Mouse (Mus musculus) forebrain, embryonic 13.5 days (tissue): ENCODE data around the gene Pcnx3. TPM values are rescaled to one million over a fixed set of nuclear protein-coding genes. Genes with fewer than 3 reads are reported as not detected.

ENCODE experiments used
- ATAC-seq: fragments of 200-750 bp; cut with Nextera tagmentation; 2 replicates; pipeline ENCODE4 v1.8.0; 2017
- H3K27ac ChIP-seq: fragments of 300-500 bp; sonication (generic); 2 replicates; pipeline ENCODE4 v1.5.1; 2015; ENCODE audit warnings: inconsistent platforms, mild to moderate bottlenecking, moderate library complexity
- H3K27me3 ChIP-seq: fragments of 300-500 bp; sonication (generic); 2 replicates; pipeline ENCODE4 v1.6.1; 2015; ENCODE audit warnings: mild to moderate bottlenecking, inconsistent platforms
- H3K36me3 ChIP-seq: fragments of 300-500 bp; sonication (generic); 2 replicates; pipeline ENCODE4 v1.6.1; 2015; ENCODE audit warnings: mild to moderate bottlenecking, inconsistent platforms; ENCODE audit not compliant: poor library complexity, severe bottlenecking
- H3K4me1 ChIP-seq: fragments of 300-500 bp; sonication (generic); 2 replicates; pipeline ENCODE4 v1.6.1; 2015; ENCODE audit warnings: inconsistent platforms
- H3K4me2 ChIP-seq: fragments of 300-500 bp; sonication (generic); 2 replicates; pipeline ENCODE4 v1.6.1; 2015; ENCODE audit warnings: inconsistent platforms, mild to moderate bottlenecking, moderate library complexity
- H3K4me3 ChIP-seq: fragments of 300-500 bp; sonication (generic); 2 replicates; pipeline ENCODE4 v1.5.1; 2015; ENCODE audit warnings: mild to moderate bottlenecking, inconsistent platforms
- H3K9ac ChIP-seq: fragments of 300-500 bp; sonication (generic); 2 replicates; pipeline ENCODE4 v1.6.1; 2015; ENCODE audit warnings: mild to moderate bottlenecking, inconsistent platforms
- H3K9me3 ChIP-seq: fragments of 300-500 bp; sonication (generic); replicated peaks from 2 replicates; pipeline ENCODE4 v1.6.1; 2016; ENCODE audit warnings: inconsistent platforms
- WGBS: fragments of 180-500 bp; shearing (Covaris S2); methylation state at CpG from one replicate; pipeline ENCODE4 v1.1.7; 2015; 5-methylcytosine and 5-hydroxymethylcytosine counted together
- polyA plus RNA-seq: library from polyadenylated mRNA; unstranded; fragments of >200 nt; fragmentation: Nextera tagmentation; extraction: Ambion mirVana; gene quantifications from 2 replicates; pipeline ENCODE4 v1.2.1, GENCODE M21; 2015

The Pcnx3 gene
- polyA plus RNA-seq, 1 experiment from 2014 or later = 21.6 TPM

GRCm38 (mm10) chr19:5664669-5665257 is 23.9 kb downstream of the Pcnx3 start:
- no peak overlapping the region for H3K9ac ChIP-seq
- H3K9me3 ChIP-seq = no peaks in the 10 kb centered on the region
- no peak for ATAC-seq
- no peak overlapping the region for H3K27ac ChIP-seq
- no peaks in the 10 kb centered on the region for H3K27me3 ChIP-seq
- no peak overlapping the region for H3K4me2 ChIP-seq
- no peak overlapping the region for H3K4me3 ChIP-seq
- H3K4me1 ChIP-seq = peaks cover 15% of the 10 kb centered on the region
- WGBS = 93% methylated on average over 10 of the region's 10 CpGs
- H3K36me3 ChIP-seq = peaks cover 51% of the 10 kb centered on the region

- Histone ChIP-seq H3K27me3 (no peaks in the 10 kb centered on the region), H3K9ac (peak within 1 kb of the TSS; percentile 68), H3K36me3 (peaks cover 36% of the 10 kb centered on the region), H3K27ac (peak within 1 kb of the TSS; percentile 25), H3K4me1 (peaks cover 15% of the 10 kb centered on the region), H3K9me3 (no peaks in the 10 kb centered on the region), H3K4me3 (peak within 1 kb of the TSS; percentile 42), H3K4me2 (peak within 1 kb of the TSS; percentile 66)
- 2% methylated on average over 32 of the region's 32 CpGs for whole genome bisulfite sequencing
- ATAC-seq = peak; percentile 92
Measured at GRCm38 (mm10) chr19:5662981-5663913, 25.5 kb downstream of the Pcnx3 start, which contains the start of gene Sipa1. Gene Sipa1 (minus strand): TSS chr19:5663707.

GRCm38 (mm10) chr19:5662310-5662709 is 26.4 kb downstream of the Pcnx3 start:
- WGBS = 82% methylated on average over 8 of the region's 8 CpGs
- Histone ChIP-seq H3K27ac (peak overlapping the region; percentile 25), H3K4me2 (peak overlapping the region; percentile 66), H3K9me3 (no peaks in the 10 kb centered on the region), H3K36me3 (peaks cover 28% of the 10 kb centered on the region), H3K4me1 (peaks cover 15% of the 10 kb centered on the region), H3K27me3 (peaks cover 2% of the 10 kb centered on the region; the same call in 1 of the 2 replicates), H3K9ac (no peak overlapping the region), H3K4me3 (no peak overlapping the region)
- ATAC-seq = no peak

GRCm38 (mm10) chr19:5660942-5661751 is 27.6 kb downstream of the Pcnx3 start:
- H3K9me3 ChIP-seq = no peaks in the 10 kb centered on the region
- no peak overlapping the region for H3K4me2 ChIP-seq
- no peak overlapping the region for H3K4me3 ChIP-seq
- WGBS = 87% methylated on average over 16 of the region's 16 CpGs
- peaks cover 10% of the 10 kb centered on the region for H3K27me3 ChIP-seq
- H3K27ac ChIP-seq = no peak overlapping the region
- H3K9ac ChIP-seq = no peak overlapping the region
- peaks cover 17% of the 10 kb centered on the region for H3K36me3 ChIP-seq
- ATAC-seq = no peak
- peaks cover 15% of the 10 kb centered on the region for H3K4me1 ChIP-seq

- H3K27ac ChIP-seq = no peak overlapping the region
- H3K4me3 ChIP-seq = peak overlapping the region; percentile 46
- peaks cover 49% of the 10 kb centered on the region for H3K27me3 ChIP-seq
- H3K4me2 ChIP-seq = peak overlapping the region; percentile 79
- no peaks in the 10 kb centered on the region for H3K9me3 ChIP-seq
- peaks cover 12% of the 10 kb centered on the region for H3K4me1 ChIP-seq
- 0 out of 2 replicates have a peak, but pooled peaks cover 7% of the 10 kb centered on the region for H3K36me3 ChIP-seq
- ATAC-seq = no peak
- peak overlapping the region; percentile 61 for H3K9ac ChIP-seq
- 7% methylated on average over 43 of the region's 43 CpGs for WGBS
Measured at GRCm38 (mm10) chr19:5654720-5655298, 33.9 kb downstream of the Pcnx3 start.

GRCm38 (mm10) chr19:5653969-5654719 is 34.6 kb downstream of the Pcnx3 start:
- ATAC-seq = peak; percentile 73
- peak overlapping the region; percentile 61 for H3K9ac ChIP-seq
- 0 out of 2 replicates have a peak, but pooled peaks cover 7% of the 10 kb centered on the region for H3K36me3 ChIP-seq
- H3K4me1 ChIP-seq = peaks cover 15% of the 10 kb centered on the region
- H3K27me3 ChIP-seq = peaks cover 49% of the 10 kb centered on the region
- H3K27ac ChIP-seq = no peak overlapping the region
- H3K4me2 ChIP-seq = peak overlapping the region; percentile 79
- no peaks in the 10 kb centered on the region for H3K9me3 ChIP-seq
- 4% methylated on average over 61 of the region's 62 CpGs for WGBS
- peak overlapping the region; percentile 46 for H3K4me3 ChIP-seq

GRCm38 (mm10) chr19:5652570-5652969 is 36.1 kb downstream of the Pcnx3 start:
- WGBS = 69% methylated on average over 6 of the region's 6 CpGs
- Histone ChIP-seq H3K9me3 (no peaks in the 10 kb centered on the region), H3K4me2 (no peak overlapping the region), H3K9ac (no peak overlapping the region), H3K27me3 (peaks cover 46% of the 10 kb centered on the region), H3K27ac (no peak overlapping the region), H3K36me3 (peaks cover 14% of the 10 kb centered on the region), H3K4me1 (peaks cover 25% of the 10 kb centered on the region), H3K4me3 (no peak overlapping the region)
- ATAC-seq = no peak

GRCm38 (mm10) chr19:5651502-5652274 is 37.0 kb downstream of the Pcnx3 start:
- no peak overlapping the region for H3K9ac ChIP-seq
- peaks cover 23% of the 10 kb centered on the region for H3K36me3 ChIP-seq
- WGBS = 63% methylated on average over 12 of the region's 13 CpGs
- no peak overlapping the region for H3K4me3 ChIP-seq
- H3K9me3 ChIP-seq = no peaks in the 10 kb centered on the region
- peaks cover 44% of the 10 kb centered on the region for H3K27me3 ChIP-seq
- no peak for ATAC-seq
- H3K4me2 ChIP-seq = no peak overlapping the region
- H3K4me1 ChIP-seq = peaks cover 25% of the 10 kb centered on the region
- H3K27ac ChIP-seq = no peak overlapping the region

- Histone ChIP-seq H3K27me3 (peaks cover 20% of the 10 kb centered on the region), H3K4me2 (peak overlapping the region; percentile 57), H3K9me3 (no peaks in the 10 kb centered on the region), H3K9ac (peak overlapping the region; percentile 55), H3K27ac (0 out of 2 replicates have a peak overlapping the region, but pooled peaks have one; percentile 21), H3K4me1 (peaks cover 19% of the 10 kb centered on the region), H3K36me3 (peaks cover 47% of the 10 kb centered on the region), H3K4me3 (peak overlapping the region; percentile 25)
- WGBS = 70% methylated on average over 6 of the region's 6 CpGs
- ATAC-seq = no peak; the same call in 1 of the 2 replicates
Measured at GRCm38 (mm10) chr19:5649298-5649741, 39.4 kb downstream of the Pcnx3 start.
